ENCODE assay signal across 8 mouse cellular contexts in the genomic region with DNA sequence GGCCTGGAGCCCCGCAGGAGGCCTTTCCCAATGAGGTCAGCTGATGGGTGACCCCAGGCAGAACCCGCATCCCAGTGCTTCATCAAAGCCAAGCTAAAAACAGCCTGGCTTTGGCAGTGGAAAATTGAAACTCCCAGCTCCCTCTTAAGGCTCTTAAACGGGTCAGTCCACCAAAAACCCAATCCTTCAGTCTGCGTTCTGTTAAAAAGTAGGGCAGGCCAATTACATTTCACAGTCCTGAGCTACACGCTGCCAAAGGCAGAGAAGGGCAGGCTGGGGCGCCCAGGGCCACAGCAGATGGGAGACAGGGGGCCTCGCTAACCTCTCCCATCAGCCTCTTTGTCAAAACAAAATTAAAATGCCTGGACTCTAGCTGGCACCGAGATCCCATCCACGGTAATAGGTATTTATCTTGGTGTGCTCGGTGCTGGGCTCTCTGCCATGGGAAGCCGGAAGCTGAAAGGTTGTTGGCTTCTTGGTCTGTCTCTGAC.
DNase-seq lines count a peak whose midpoint lies in the region; ATAC-seq lines count a peak whose summit lies in the region.

No protein-coding gene starts in this region.

- no peak for DNase-seq in frontal cortex, postnatal 14 days (ENCODE audit: low spot score in 2 of 2)
- DNase-seq in midbrain, embryonic 11.5 days (ENCODE audit: low spot score, missing footprints): peak; percentile 77
- DNase-seq in midbrain, embryonic 10.5 days (ENCODE audit: low spot score): no peak
- peak; percentile 31 to 35 for DNase-seq in heart, postnatal 36 days
- DNase-seq in retina, postnatal 1 day: peak; percentile 59
- no peak for DNase-seq in testis, postnatal 14 days (ENCODE audit: low spot score)

- no peak overlapping the region for H3K4me3 ChIP-seq in midbrain, embryonic 11.5 days (ENCODE audit: low read depth, low read length)
- no peak overlapping the region for H3K4me3 ChIP-seq in midbrain, embryonic 10.5 days

- intact Hi-C loops in heart, postnatal 36 days (cut with DNase I): no loop called here

- no peaks in the 10 kb centered on the region for H3K27me3 ChIP-seq in midbrain, embryonic 11.5 days (ENCODE audit: control insufficient read depth, insufficient read depth, low read length)
- H3K27me3 ChIP-seq in midbrain, embryonic 10.5 days (ENCODE audit: low read depth, poor library complexity, severe bottlenecking): no peaks in the 10 kb centered on the region

- no peak overlapping the region for H3K9ac ChIP-seq in midbrain, embryonic 11.5 days (ENCODE audit: low read length)

- 70% methylated on average over 11 of the region's 11 CpGs for WGBS in midbrain, embryonic 11.5 days
- WGBS in midbrain, embryonic 10.5 days: 64% methylated on average over 11 of the region's 11 CpGs

- H3K9me3 ChIP-seq in midbrain, embryonic 11.5 days (ENCODE audit: control insufficient read depth, low read length): no peaks in the 10 kb centered on the region
- no peaks in the 10 kb centered on the region for H3K9me3 ChIP-seq in midbrain, embryonic 10.5 days (replicated peaks)

- H3K4me2 ChIP-seq in midbrain, embryonic 11.5 days: no peak overlapping the region

- ATAC-seq in frontal cortex, adult (ENCODE audit: low TSS enrichment): peak; percentile 70
- ATAC-seq in midbrain, embryonic 11.5 days (ENCODE audit: low FRiP score): no peak
- no peak for ATAC-seq in erythroblast, adult 5-6 weeks (replicated peaks; ENCODE audit: low FRiP score, poor library complexity, severe bottlenecking)

- no peak overlapping the region for H3K27ac ChIP-seq in midbrain, embryonic 11.5 days (ENCODE audit: low read depth, low read length)
- H3K27ac ChIP-seq in midbrain, embryonic 10.5 days (replicated peaks): no peak overlapping the region

- H3K36me3 ChIP-seq in midbrain, embryonic 11.5 days (ENCODE audit: control insufficient read depth, insufficient read depth, low read length): no peaks in the 10 kb centered on the region
- no peaks in the 10 kb centered on the region for H3K36me3 ChIP-seq in midbrain, embryonic 10.5 days

- no peaks in the 10 kb centered on the region for H3K4me1 ChIP-seq in midbrain, embryonic 11.5 days (ENCODE audit: control insufficient read depth, insufficient read depth, low read length)
- peaks cover 20% of the 10 kb centered on the region for H3K4me1 ChIP-seq in midbrain, embryonic 10.5 days

Comparison
In these comparisons a context has a peak if more than half of its experiments do, and no peak if none do; other contexts are left out.
1. DNase-seq: peak in midbrain, embryonic 11.5 days (single experiment), heart, postnatal 36 days (2 of 2) and retina, postnatal 1 day (single experiment); none in frontal cortex, postnatal 14 days (0 of 2), midbrain, embryonic 10.5 days (single experiment) and testis, postnatal 14 days (single experiment).